Mouse (Mus musculus) small intestine, adult 2 months (tissue): ENCODE data around the gene Pla2g3.

Source experiments
- CTCF ChIP-seq: fragments of 200-500 bp; IDR thresholded peaks from 2 replicates; pipeline ENCODE4 v1.5.1; 2012; ENCODE audit warnings: low read depth, mild to moderate bottlenecking, control low read depth, inconsistent platforms, low read length, moderate library complexity, mixed read lengths; ENCODE audit not compliant: insufficient replicate concordance, insufficient read length; ENCODE audit errors: extremely low read depth
- POLR2A ChIP-seq: fragments of 200-500 bp; IDR thresholded peaks from 2 replicates; pipeline ENCODE4 v1.6.1; 2012; ENCODE audit warnings: low read depth, mild to moderate bottlenecking, control low read depth, inconsistent platforms, low read length, moderate library complexity

DNA sequence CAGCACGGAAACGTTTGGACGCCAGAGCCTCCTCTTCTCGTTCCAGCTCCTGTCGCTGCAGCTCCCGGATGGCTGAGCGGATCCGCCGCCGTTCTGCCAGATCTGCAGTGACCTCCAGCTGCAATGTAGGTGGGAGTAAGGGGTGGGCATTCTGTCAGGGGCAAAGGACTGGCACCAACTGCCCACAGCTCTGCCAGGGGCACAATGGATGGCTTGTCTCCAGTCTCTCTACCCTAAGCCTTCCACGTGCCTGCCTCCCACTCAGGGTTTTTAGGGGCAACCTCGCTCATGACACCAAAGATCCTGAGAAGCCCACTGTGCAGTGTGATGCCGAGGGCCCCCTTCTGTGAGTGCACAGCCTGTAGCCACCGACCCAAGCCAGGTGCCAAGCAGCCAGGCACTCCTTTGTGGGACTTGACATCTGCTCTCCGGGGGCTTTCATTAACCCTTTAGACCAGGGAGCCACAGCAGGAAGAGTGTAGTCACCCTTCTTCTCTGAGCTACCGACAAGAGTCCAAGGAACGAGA, 45.4 kb downstream of the Pla2g3 start:
- no peak for TF ChIP-seq CTCF
- TF ChIP-seq POLR2A = no peak
